Mouse (Mus musculus) embryonic fibroblast, embryonic 13.5 days (primary cell): ENCODE data around the gene Lrp5. TPM values are rescaled to one million over a fixed set of nuclear protein-coding genes. Genes with fewer than 3 reads are reported as not detected.
A peak's percentile ranks its signal among the peaks of the same experiment; 100 is the strongest.

Experiments
- H3K27ac ChIP-seq: 2 replicates; pipeline ENCODE4 v1.5.1; 2012; ENCODE audit warnings: low read length, control low read depth, inconsistent platforms; ENCODE audit not compliant: insufficient read depth
- H3K4me1 ChIP-seq: 2 replicates; pipeline ENCODE4 v1.6.1; 2011; ENCODE audit warnings: low read length; ENCODE audit not compliant: control insufficient read depth, insufficient read depth
- H3K4me3 ChIP-seq: 2 replicates; pipeline ENCODE4 v1.5.1; 2011; ENCODE audit warnings: mild to moderate bottlenecking, control low read depth, low read length; ENCODE audit not compliant: insufficient read depth
- CTCF ChIP-seq: IDR thresholded peaks from 2 replicates; pipeline ENCODE4 v1.5.1; 2011; ENCODE audit warnings: mild to moderate bottlenecking, control low read depth, low read length, moderate library complexity, borderline replicate concordance; ENCODE audit not compliant: insufficient read depth
- POLR2A ChIP-seq: IDR thresholded peaks from 2 replicates; pipeline ENCODE4 v1.6.1; 2011; ENCODE audit warnings: low read depth, mild to moderate bottlenecking, control low read depth, low read length, moderate library complexity
- polyA plus RNA-seq: library from polyadenylated mRNA; stranded (reverse); fragments of >200 nt; gene quantifications from 2 replicates; pipeline ENCODE4 v1.2.4, GENCODE M21; 2011; ENCODE audit warnings: low read depth; ENCODE audit not compliant: missing spikeins, insufficient read length

The Lrp5 gene
- 32.0 and 32.7 TPM in 2 replicates for polyA plus RNA-seq

DNA sequence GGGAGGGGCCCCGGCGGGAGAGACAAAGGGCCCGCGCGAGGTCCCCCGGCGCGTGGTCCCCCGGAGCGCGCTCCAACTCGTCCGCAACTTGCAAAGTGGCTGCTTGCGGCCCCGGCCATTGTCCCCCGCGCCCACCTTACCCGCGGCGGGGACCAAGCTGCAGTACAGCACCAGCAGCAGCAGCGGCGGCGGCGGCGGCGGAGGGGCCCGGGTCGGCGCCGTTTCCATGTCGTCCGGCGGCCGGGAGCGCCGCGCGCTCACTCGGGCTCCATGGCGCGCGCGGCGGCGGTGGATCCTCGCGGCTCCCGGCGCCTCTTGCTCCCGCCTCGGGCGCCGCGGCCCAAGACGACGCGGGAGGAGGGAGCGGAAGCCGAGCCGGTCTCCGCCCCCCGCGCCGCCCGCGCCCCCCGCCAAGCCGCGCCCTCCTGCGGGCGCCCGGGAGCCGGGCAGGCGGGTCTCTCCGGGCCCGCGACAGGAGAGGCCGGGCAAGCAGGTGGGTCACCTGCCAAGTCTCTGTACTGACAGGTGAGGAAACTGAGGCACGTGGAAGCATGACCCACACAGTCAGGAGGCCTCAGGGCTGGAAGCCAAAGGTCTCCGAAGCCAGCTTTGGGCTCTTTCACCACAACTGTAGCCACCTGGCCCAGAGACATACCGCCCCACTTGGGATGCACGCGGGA, at the start of gene Lrp5:
Lrp5 (minus strand) TSS at position 350 of the 680 bp plus-strand sequence.
- Histone ChIP-seq H3K4me1 (no peaks in the 10 kb centered on the region; the same call in 1 of the 2 replicates), H3K27ac (peak within 1 kb of the TSS; percentile 9; the same call in 1 of the 2 replicates), H3K4me3 (peak within 1 kb of the TSS; percentile 73)
- TF ChIP-seq CTCF = no peak
- TF ChIP-seq POLR2A = 0 out of 2 replicates have a peak, but pooled peaks have one; percentile 35

DNA sequence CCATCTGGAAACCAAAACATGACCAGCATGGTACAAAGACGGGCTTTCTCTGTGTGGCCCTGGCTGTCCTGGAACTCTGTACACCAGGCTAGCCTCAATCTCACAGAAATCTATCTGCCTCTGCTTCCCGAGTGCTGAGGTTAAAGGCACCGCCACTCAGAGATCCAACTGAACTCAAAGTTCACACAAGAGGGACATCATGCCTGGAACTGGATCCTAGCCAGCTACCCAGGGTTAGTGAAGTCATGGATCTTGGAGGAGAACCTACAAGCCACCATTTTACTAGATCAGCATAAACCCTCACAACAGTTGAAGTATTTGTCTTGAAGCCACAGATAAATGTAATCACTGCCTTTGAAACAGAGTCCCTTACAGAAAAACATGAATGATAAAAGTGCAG, 49.6 kb upstream of the Lrp5 start:
- TF ChIP-seq POLR2A = no peak
- TF ChIP-seq CTCF = no peak
- no peak overlapping the region for H3K4me3 ChIP-seq

DNA sequence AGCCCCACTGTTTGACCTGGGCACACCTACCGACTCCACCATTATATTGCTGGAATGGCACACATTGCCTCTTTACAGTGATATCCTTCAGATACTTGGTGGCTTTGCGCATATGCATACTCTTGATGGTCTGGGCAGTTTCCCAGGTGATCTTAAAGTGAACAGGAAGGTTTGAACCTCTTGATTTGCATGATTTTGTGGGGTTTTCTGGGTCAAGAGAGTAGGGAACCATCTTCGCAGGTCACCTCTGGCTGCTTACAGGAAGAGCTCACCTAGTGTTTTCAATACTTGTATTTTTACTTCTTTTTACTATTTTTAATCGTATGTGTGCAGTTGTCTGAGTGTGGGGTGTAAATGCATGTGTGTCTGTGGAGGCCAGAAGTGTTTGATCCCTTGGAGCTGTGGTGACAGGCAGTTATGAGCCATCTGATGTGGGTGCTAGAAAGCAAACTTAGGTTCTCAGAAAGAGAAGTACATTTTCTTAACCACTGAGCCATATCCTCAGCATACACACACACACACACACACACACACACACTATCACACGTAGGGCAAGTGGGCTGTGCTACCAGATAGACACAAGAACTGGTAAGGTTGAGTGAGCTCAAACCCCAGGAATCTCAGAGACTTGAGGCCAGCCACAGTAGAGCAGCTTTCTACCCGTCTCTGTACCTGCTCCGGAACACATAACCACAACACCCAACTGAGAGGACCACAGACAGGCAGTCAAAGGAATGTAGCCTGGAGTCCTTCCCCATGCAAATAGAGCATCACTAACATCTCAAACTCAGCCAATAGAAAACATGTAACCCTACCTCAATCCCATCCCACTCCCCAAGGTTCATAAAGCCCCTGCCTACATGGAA, 44.6 kb upstream of the Lrp5 start:
- no peak overlapping the region for H3K27ac ChIP-seq
- TF ChIP-seq POLR2A (no peak), CTCF (no peak)
- H3K4me1 ChIP-seq = no peaks in the 10 kb centered on the region
- no peak overlapping the region for H3K4me3 ChIP-seq

More for the DNA sequence above, 49.6 kb upstream of the Lrp5 start:
- Histone ChIP-seq H3K27ac (no peak overlapping the region), H3K4me1 (no peaks in the 10 kb centered on the region)

DNA sequence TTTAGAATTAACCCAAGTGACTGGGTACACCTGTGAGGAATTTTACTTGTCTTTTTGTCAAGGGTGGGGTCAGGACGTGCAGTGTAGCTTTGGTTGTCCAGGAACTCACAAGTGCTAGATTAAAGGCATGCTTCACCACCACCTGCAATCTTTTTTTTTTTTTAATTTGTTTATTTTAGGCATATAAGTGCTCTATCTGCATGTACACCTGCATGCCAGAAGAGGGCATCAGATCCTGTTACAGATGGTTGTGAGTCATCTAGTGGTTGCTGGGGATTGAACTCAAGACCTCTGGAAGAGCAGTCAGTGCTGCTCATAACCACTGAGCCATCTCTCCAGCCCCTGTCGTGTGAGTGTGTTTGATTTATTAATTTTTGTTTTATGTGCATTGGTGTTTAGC, 42.5 kb upstream of the Lrp5 start:
- Histone ChIP-seq H3K4me1 (no peaks in the 10 kb centered on the region), H3K4me3 (no peak overlapping the region), H3K27ac (no peak overlapping the region)
- no peak for TF ChIP-seq CTCF
- no peak for TF ChIP-seq POLR2A

DNA sequence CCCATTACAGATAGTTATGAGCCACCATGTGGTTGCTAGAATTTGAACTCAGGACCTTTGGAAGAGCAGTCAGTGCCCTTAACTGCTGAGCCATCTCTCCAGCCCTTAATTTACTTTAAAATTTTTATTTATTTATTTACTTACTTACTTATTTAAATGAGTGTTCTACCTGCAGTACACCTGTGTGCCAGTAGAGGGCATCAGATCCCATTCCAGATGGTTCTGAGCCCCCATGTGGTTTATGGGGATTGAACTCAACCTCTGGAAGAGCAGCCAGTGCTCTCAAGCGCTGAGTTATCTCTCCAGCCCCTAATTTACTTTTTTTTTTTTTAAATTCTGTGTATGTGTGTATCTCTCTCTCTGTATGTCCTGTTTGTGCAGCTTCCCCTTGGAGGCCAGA, 38.4 kb upstream of the Lrp5 start:
- TF ChIP-seq CTCF (peak; percentile 11; the same call in 1 of the 2 replicates), POLR2A (no peak)
- H3K4me1 ChIP-seq = no peaks in the 10 kb centered on the region
- H3K4me3 ChIP-seq = no peak overlapping the region
- H3K27ac ChIP-seq = no peak overlapping the region

DNA sequence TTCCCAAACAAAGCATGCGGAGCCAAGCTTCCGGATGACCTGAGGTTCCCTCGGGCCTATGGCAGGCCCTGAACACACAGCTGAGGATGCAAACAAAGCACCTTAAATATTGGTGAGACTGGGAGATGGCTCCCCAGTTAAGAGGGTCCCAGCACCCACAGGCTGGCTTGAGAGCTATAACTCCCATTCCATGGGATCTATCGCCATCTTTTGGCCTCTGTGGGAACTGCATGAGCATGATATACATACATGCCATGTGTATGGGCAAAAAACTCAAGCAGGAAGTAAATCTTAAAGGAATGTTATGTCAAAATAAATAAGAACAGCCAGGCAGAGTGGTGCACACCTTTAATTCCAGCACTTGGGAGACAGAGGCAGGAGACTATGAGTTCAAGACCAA, 37.5 kb upstream of the Lrp5 start:
- H3K4me3 ChIP-seq = no peak overlapping the region
- TF ChIP-seq CTCF (no peak), POLR2A (no peak)
- no peaks in the 10 kb centered on the region for H3K4me1 ChIP-seq
- no peak overlapping the region for H3K27ac ChIP-seq

DNA sequence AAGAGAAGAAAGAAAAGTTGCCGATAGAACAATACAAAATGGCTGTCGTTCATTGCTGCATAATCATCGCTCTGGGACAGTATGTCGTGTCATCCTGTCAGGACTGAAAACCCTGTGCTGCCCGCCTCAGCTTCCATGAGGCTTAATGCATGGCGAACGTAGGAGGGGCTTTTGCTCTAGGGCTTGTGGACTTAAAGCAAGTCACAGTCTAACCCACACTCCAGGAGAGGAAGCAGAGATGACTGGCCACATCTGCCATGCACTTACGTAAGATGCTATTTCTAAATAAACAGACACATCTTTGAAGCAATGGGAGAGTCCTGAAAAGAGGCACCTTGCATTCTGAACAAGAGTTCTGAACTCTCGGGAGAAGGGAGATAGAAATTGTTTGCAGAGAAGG, 36.8 kb upstream of the Lrp5 start:
- Histone ChIP-seq H3K27ac (no peak overlapping the region), H3K4me1 (no peaks in the 10 kb centered on the region), H3K4me3 (no peak overlapping the region)
- TF ChIP-seq CTCF = no peak
- TF ChIP-seq POLR2A = no peak

DNA sequence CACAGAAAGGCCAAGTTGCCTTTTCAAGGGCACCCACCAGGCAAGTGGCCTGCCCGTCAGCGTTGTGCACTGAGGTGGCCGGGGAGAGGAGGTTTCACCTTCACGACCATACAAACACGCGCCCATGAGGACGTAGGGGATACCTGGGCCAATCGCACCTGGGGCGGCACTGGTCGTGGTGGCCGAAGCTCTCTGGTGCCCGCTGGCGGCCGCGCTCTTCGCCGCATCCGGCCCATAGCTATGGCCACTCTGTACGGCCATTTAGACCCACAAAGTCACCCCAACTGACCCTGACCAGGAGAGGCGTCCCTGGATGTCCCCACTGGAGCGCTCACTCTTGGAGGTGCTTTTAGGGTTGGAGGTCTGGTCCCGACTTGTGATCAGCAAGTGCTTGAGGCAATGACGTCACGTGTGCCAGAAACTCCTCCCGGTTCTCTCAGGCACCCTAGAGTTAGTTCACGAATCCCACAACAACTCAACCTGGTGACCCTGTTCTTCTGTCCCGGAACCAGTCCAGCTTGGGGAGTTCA, 33.1 kb upstream of the Lrp5 start:
- TF ChIP-seq CTCF = peak; percentile 35; the same call in 1 of the 2 replicates
- TF ChIP-seq POLR2A = no peak
- H3K27ac ChIP-seq = no peak overlapping the region
- no peaks in the 10 kb centered on the region for H3K4me1 ChIP-seq
- H3K4me3 ChIP-seq = no peak overlapping the region

DNA sequence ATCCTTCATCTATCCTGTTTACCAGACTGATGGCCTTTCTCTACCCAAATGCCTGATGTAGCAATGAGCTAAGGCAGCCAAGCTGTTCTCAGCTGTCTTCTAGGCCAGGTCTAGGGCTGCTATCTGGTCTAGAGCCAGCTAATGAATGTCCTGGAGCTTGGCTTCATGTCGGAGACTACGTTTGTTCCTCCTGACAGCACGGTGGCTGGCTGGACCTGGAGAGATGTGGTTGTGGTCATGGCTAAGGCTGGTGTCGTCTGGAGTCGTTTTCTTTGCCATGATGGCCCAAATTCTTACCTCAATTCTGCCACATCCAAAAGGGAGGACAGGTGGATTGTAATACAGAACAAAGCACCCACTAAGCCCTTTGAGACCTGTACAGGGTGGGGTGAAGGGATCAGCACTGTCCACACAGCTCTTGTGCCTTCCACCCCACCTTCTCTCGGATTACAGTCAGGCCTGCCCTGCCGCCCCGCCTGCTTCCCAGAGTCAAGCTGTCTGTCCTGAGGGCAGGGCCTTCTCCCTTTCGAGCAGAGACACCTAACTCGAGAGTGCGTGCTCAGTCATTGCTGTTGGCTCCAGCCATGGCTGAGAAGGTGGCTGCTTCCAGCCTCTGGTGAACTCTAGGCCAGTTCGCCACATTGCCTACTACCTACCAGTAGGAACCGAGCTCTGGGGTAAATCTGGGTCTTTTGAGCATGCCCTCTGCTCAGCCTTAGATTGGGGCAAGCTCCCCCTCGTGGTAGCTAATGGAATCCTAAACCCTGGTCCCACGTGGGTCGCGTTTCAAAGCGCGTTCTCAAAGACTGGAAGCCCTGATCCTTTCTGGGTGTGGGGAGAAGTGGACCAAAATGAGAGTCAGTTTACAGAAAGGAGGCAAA, 32.4 kb upstream of the Lrp5 start:
- H3K27ac ChIP-seq = no peak overlapping the region

More for the DNA sequence above, 32.4 kb upstream of the Lrp5 start:
- TF ChIP-seq CTCF (peak; percentile 48; the same call in 1 of the 2 replicates), POLR2A (no peak)
- Histone ChIP-seq H3K4me3 (no peak overlapping the region), H3K4me1 (no peaks in the 10 kb centered on the region)
